Mouse (Mus musculus): ENCODE measurements at regions not wholly inside any gene's neighbourhood (a gene's known extent, or its start where the extent isn't known, plus 50 kb on each side); places are given as distances from the start of the nearest gene placed in this dataset.

- DNase-seq: no peak
Observed at GRCm38 (mm10) chr17:84072426-84073030, 115.2 kb downstream of the Zfp36l2 start.

- no peak for DNase-seq
Observed at GRCm38 (mm10) chr17:84071855-84072254, 115.9 kb downstream of the Zfp36l2 start.

GRCm38 (mm10) chr17:84070596-84070995, 117.2 kb downstream of the Zfp36l2 start:
- no peak for DNase-seq

- no peak for DNase-seq
Observed at GRCm38 (mm10) chr17:84067102-84067501, 120.6 kb downstream of the Zfp36l2 start.

GRCm38 (mm10) chr17:84063791-84064190, 124.0 kb downstream of the Zfp36l2 start:
- DNase-seq: no peak

DNA sequence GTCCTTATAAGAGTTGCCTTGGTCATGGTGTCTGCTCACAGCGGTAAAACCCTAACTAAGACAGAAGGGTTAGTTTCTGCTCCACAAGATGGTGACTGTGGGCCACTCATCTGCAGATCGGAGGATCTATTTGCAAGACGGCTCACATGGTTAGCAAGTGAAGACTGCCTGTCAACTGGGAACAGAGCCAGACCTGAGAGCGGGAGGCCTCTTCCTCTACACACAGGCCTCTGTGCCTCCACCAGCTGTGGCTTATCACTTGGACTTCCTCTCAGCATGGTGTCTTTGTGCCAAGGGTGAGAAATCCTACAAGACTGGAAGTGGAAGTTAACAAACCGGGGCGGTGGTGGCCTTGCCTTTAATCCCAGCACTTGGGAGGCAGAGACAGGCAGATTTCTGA, 126.1 kb downstream of the Zfp36l2 start:
- peak in 1 of 2 experiments; percentile 67 for DNase-seq

- DNase-seq: no peak
Observed at GRCm38 (mm10) chr17:84056469-84056868, 131.3 kb downstream of the Zfp36l2 start.

- no peak for DNase-seq
Observed at GRCm38 (mm10) chr17:84052437-84052836, 135.3 kb downstream of the Zfp36l2 start.

- no peak for DNase-seq
Observed at GRCm38 (mm10) chr17:84051212-84051611, 136.5 kb downstream of the Zfp36l2 start.

DNA sequence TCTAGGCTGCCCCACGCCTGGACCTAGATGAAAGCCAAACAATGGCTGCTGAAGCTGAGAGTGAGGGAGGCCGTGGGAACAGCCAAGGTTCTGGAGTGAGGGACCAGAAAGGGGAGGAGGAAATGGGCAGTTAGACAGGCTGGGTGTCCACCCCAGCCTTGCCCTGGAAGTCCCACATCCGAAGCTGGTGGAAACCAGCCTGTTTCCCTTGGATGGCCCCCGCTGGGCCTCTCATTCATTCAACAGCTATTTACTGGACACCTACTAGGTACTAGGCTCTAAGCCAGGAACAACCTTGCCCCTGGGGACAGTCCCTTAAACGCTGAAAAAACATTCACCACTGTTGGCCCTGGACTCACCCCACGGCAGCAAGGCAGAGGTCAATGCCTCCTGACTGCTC, 139.2 kb downstream of the Zfp36l2 start:
- no peak for DNase-seq

- DNase-seq: no peak
Observed at GRCm38 (mm10) chr17:84047520-84047919, 140.2 kb downstream of the Zfp36l2 start.

GRCm38 (mm10) chr17:84045812-84046211, 141.9 kb downstream of the Zfp36l2 start:
- DNase-seq: no peak

- peak; percentile 63 to 79 for DNase-seq
Observed at GRCm38 (mm10) chr17:84044472-84044936, 143.2 kb downstream of the Zfp36l2 start.

DNA sequence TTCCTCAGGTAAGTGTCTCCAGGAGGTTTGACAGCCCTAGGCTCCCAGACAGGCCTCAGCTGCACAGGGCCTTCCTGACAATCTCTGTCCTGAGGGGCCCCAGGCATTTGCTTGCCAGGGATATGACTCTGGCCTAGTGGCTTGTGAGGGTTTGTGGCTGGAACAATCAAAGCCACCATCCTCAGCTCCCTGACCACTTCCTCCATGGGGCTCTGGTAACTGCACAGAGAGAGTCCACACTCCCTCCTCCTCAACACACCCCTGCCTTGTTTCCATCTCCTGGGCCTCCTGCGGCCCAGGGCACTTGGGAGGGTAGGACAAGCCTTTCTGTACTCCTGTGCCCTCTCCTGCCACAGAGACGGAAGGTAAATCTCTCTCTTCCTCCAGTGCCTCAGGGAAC, 144.6 kb downstream of the Zfp36l2 start:
- DNase-seq: no peak

- no peak for DNase-seq
Observed at GRCm38 (mm10) chr17:84039444-84039843, 148.3 kb downstream of the Zfp36l2 start.

DNA sequence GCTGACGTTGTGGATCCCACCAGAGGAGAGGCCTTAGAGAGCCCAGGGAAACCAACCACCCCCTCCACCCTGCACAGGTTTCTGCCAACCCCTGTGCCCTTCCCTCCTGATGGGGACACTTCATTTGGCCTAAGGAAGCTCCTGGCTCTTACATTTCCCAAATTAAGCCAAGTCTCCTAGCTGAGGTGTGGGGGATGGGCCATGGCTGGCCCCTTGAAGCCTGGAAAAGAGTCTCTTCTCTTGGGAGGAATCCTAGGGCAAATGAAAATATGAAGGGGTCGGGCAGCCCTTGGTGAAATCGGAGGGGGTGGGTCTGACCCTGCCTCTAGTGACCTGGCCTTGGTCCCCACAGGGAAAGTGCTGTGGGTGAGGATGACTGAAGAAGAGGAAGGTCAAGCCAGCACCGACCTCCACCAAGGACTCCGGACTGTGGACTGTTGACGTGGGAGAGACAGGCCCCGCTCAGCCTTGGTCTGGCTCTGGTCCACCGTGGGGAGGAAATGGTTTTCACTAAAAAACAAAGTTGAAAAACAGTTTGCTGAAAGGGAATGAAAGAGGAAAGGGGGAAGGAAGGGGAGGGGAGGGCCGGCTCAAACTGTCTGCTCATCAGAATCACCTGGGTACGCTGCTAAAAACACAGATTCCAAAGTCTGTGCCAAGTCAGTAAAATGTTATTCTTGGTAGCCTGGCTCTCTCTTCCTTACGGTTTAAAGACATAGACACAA, 150.0 kb downstream of the Zfp36l2 start:
- peak; percentile 85 to 92 for DNase-seq

GRCm38 (mm10) chr17:84036056-84036455, 151.7 kb downstream of the Zfp36l2 start:
- DNase-seq: no peak

DNA sequence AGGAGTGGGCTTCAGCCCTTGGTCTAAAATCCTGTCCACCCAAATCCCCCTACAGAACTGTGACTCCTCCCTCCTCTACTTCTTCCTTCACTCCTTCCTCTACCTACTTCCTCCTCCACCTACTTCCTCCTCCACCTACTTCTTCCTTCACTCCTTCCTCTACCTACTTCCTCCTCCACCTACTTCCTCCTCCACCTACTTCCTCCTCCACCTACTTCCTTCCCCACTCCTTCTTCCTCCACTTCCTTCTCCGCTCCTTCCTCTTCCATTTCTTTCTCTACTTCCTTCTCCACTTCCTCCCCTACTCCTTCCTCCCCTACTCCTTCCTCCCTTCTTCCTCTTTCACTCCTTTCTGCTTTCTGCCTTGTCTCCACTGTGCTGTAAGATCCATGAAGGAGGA, 152.9 kb downstream of the Zfp36l2 start:
- no peak for DNase-seq

DNA sequence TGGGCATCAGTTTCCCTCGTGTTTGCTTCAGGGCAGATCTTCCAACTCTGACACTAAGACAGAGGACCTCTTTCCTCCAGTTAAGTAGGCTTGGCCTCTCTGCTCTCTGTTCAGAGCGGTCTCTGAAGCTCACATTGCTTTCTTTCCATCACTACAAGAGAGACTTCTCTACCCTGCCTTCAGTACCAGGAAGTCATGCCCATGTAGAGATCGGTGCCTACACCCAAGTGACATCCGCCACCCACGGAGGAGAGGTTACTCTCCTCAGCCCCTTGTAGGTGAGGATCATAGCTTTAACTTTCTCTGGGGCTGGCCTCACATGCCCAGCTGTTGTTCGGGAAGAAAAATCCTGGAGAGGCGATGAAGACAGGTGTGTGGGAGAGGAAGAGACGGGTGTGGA, 155.3 kb downstream of the Zfp36l2 start:
- DNase-seq: no peak

- DNase-seq: no peak
Observed at GRCm38 (mm10) chr17:84031833-84032232, 155.9 kb downstream of the Zfp36l2 start.

DNA sequence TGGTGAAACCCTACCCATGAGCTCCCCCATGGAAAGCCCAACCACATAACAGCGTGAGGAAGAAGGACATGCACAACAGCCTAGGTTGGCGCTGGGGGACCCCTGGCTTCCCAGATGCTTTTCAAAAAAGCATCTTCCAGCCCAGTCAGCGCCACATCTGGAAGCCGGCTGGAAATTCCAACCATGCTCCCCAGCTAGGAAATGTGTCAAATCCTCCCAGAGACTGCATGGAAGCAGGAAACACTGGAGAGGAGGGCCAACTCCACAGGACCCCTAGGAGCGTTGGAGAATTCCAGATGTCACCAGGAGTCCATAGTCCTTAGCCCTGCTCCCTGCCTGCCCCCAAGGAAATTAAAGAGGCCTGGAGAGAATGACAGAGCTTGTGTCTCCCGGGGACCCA, 156.4 kb downstream of the Zfp36l2 start:
- no peak for DNase-seq

- DNase-seq: no peak
Observed at GRCm38 (mm10) chr17:84030699-84031098, 157.0 kb downstream of the Zfp36l2 start.

GRCm38 (mm10) chr17:84028157-84028970, 159.4 kb downstream of the Zfp36l2 start:
- peak; percentile 88 to 96 for DNase-seq

- no peak for DNase-seq
Observed at GRCm38 (mm10) chr17:84027275-84027674, 160.5 kb downstream of the Zfp36l2 start.

Data from kidney, postnatal 25 days (tissue).